Mouse (Mus musculus) heart, postnatal 10 days (tissue): Measurements from ENCODE around the gene Stx7. TPM values are rescaled to one million over a fixed set of nuclear protein-coding genes. Genes with fewer than 3 reads are reported as not detected.

Experiments used
- DNase-seq, 2 experiments: peaks; one replicate each; pipeline ENCODE4 v3.0.0; 2021
- intact Hi-C: fragments of 180-260 bp; cut with DNase I; formaldehyde crosslinking; loops from one replicate; pipeline ENCODE4 v1.15.1; 2025
- total RNA-seq, 2 experiments: library from RNA; stranded (reverse); gene quantifications; 2 replicates each; pipeline ENCODE4 v1.2.3; 2021

Stx7 gene
- total RNA-seq, 2 experiments from 2014 or later = 44.9 to 54.6 TPM

GRCm38 (mm10) chr10:24165526-24166055 is 16.5 kb downstream of the Stx7 start:
- intact Hi-C loops = no loop called here
- DNase-seq = no peak

DNA sequence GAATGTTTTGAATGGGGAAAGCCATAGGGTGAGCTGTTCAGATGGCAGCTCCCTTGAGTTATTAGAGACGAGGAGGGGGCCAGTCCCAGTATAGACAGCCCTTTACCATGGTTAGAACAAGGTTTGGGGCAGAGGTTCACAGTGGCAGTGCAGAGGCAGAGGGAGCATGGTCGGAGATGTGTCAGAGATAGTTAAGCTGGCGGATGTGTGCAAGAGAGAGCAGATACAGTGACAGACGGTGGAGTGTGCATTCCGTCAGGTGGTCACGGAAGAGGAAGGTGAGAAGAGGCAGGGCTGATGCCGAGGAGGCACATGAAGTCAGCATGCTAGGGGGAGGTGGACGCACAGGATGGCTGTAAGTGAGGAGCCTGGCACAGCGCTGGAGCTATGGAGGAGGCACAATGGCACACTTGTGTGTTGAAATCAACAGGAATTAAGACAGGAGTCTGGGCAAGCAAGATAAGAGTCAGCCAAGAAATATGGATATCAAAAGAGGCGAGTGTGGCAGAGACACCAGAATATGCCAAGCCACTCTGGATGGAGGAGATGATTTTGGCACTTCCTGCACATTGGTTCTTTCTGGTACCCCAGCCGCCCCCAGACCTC is 19.0 kb downstream of the Stx7 start:
- DNase-seq = no peak
- intact Hi-C loops = no loop called here

GRCm38 (mm10) chr10:24168854-24169253 is 19.8 kb downstream of the Stx7 start:
- no peak for DNase-seq
- intact Hi-C loops = no loop called here

GRCm38 (mm10) chr10:24171906-24172459 is 22.9 kb downstream of the Stx7 start:
- no peak for DNase-seq
- intact Hi-C loops = loop anchor here (10.0 kb wide), 1 partner anchor 453 kb away; no protein-coding TSS in a partner anchor

DNA sequence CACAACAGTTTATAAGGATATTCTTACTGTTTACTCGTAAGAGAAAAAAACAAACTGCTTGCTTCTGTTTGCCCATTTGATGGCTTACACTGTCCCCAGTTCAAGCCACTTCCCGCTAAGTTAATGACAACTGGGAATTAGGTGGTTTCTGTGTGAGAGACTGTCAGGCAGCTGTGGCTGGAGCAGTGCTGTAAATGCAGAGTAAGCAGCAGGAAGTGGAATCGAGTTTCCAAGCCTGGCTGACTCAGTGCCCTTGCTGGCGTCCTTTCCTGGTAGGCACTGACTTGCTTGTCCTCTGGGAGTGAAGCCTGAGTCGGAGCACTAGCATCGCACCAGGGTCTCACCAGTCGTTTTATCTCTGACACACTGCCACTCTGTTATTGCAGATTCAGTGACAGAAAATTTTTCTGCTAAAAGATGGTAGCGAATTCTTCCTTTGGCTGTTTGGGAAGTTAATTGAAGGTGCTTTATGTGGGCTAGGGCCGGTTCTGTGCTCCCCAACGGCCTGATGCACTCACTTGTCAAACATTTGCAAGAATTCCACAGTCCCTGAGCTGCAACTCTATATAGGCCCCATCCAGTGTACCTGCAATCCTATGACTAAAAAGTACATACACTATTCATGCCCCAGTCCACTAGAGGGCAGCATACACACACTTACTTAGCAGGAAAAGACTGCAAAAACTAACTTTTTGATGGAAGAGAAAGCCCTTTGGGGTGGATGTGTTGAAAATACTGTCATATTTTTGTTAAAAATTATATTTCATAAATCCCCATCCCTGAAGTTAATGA is 24.3 kb downstream of the Stx7 start:
- intact Hi-C loops = loop anchor here (1.0 to 10.0 kb wide), 2 partner anchors 125 to 451 kb away; no protein-coding TSS in a partner anchor
- DNase-seq = peak; percentile 42 to 79

DNA sequence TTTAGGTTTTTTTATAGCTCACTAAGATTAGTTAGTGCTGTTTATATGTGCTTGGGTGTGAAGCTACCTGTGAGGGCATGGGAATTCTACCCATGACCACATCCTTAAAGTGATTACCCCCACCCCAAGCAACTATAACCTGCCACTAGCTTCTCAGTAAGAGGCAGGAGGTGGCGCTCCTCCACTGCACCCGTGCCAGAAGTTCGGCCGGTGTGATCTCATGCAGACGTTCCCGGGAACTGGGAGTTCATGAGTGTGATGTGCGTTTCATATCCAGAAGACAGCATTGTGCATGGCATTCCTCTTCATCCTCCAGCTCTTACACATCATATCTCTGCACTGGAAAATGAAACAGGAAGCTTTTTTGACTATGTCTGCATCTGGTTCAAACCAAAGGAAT is 41.3 kb downstream of the Stx7 start:
- intact Hi-C loops = loop anchor here (5.0 kb wide), 1 partner anchor 437 kb away; no protein-coding TSS in a partner anchor
- DNase-seq = peak in 1 of 2 experiments; percentile 28

DNA sequence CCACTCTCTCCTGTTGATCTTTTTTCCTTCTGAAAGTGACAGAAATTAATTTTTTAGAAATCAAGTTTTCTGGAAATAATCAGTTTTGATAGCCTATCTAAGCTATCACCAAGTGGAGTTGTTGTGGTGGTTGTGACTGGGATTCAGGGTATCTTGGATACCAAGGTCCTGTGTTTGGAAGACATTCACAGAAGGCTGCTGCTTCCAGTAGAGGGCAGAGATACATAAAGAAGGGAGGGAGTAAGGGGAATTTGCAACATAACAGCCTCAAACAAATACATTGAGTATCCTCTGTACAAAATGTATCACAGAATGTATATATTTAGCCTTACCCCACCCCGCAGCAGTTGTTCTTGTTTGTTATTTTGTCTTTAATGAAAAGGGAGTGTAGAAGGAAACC is 42.9 kb downstream of the Stx7 start:
- intact Hi-C loops = loop anchor here (1.0 to 5.0 kb wide), 2 partner anchors 106 to 435 kb away; no protein-coding TSS in a partner anchor
- DNase-seq = peak in 1 of 2 experiments; percentile 12

GRCm38 (mm10) chr10:24199303-24199702 is 50.2 kb downstream of the Stx7 start:
- no peak for DNase-seq
- intact Hi-C loops = no loop called here

GRCm38 (mm10) chr10:24200099-24200498 is 51.0 kb downstream of the Stx7 start:
- intact Hi-C loops = no loop called here
- no peak for DNase-seq

DNA sequence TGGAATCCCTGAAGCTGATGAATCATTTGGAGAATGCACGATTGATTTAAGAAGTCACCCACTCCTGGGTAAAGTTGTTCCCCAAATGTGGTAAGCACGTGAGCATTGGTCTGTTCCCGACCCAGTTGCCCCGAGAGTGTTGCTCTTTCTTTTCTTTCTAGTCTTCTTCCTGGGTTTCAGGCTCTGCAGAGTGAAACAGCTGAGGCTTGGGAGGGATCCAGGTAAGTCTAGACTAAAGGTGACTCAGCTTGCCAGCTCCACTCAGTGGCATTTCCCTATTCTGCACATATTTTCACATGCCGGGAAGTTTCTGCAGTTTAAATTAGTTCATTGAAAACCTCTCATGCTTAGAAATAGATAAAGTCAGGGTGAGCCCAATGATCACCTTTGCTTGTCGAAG is 61.0 kb downstream of the Stx7 start:
- DNase-seq = no peak
- intact Hi-C loops = no loop called here

DNA sequence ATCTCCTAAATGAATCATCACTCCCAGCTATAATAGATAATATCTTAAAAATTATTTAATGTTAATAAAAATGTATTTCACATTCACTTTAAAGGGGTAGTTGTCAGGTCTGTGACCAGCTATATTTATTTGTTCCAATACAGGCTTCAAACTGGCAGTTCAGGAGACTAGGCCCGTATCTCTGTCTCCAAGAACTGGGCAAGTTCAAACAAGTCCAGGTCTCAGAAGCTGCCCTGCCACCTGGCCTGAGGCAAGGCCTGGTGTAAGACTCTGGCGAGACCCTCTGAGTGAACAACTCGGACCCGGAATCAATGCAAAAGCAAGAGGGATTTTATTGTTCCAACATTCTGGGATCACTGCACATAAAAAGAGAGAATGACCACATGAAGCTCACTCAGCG is 64.2 kb downstream of the Stx7 start:
- DNase-seq = no peak
- intact Hi-C loops = no loop called here

DNA sequence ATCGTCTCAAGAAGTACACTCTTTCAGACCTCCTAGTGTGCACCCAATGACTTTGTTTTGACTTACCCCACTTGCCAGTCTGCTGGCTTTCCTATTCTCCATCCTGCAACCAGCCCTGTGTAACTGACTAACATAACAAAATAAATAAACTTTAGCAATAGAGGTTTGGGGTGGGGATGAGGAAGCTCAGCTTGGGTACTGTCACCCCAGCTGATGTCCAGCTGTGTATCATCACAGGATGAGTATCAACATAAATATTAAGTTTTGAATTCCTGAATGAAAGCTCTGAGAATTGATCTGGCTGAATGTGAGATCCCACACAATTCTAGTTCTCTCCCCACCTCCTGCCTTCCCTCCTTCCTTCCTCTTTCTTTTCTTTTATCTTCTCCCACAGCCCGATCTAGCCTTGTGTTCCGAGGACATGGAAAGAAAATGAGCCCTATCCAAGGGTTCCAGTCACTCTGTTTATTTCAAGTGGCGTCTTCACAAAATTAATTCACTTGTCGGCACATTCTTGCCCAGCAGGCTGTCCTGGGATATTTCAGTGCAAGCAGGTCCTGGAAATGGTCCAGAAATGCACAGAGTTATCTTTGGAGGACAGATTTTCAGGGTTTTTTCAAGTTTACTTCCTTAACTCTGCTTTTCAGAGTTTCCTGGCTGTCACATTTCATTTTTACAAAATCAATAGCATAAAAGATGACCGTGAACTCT is 68.6 kb downstream of the Stx7 start:
- no peak for DNase-seq
- intact Hi-C loops = no loop called here

- DNase-seq = no peak
- intact Hi-C loops = no loop called here
These were observed 71.8 kb downstream of the Stx7 start for GRCm38 (mm10) chr10:24220931-24221330.

DNA sequence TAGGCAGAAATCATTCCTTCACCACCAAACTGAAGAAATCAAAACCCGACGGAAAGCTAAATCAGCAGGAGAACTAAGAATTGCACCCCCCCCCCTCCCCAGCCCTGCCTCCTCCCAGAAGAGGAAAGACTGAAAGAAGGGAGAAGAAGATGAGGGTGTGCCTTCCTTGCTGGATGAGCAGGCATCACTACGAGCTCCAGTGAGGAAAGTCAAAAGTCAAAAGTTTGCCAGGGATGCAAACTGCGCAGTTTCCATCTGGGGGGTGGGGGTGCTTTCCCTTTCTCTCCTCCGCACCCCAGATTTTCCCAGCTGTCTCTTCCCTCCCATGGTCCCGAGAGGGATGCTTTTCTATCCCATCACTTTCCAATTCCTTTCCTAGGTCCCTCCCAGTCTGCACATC is 73.8 kb downstream of the Stx7 start:
- intact Hi-C loops = no loop called here

DNA sequence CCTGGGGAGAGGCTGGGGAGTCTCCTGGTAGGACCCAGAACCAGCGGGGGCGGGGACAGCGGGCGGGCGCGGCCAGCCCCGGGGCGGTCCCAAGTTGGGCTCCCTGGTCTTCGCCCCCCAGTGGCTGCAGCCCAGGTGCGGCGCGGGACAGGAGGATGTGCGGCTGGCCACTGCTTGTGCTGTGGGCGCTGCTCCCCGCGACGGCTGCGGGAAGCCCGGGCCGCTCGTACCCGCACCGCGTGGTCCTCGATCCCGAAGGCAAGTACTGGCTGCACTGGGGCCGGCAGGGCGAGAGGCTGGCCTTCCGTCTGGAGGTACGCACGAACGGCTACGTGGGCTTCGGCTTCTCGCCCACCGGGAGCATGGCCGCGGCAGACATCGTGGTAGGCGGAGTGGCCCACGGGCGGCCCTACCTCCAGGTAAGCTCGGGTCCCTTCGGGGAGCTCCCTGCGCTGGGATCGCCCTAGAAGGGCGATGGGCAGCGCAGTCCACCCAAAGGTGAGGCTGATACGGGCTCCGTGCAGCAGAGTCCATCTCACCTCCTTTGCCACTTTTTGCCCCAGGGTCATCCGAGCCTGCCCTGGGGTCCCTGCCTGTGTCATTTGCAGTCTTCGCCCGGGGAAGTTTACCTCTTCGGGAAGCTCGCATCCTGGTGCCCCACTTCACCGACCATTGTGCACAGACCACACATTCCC is 74.5 kb downstream of the Stx7 start, which contains the start of gene Moxd1:
TSS of gene Moxd1 (plus strand) at position 69 of the 695 bp plus-strand sequence.
- peak; percentile 11 to 30 for DNase-seq
- intact Hi-C loops = no loop called here

More for the DNA sequence above, 73.8 kb downstream of the Stx7 start:
- DNase-seq = no peak

DNA sequence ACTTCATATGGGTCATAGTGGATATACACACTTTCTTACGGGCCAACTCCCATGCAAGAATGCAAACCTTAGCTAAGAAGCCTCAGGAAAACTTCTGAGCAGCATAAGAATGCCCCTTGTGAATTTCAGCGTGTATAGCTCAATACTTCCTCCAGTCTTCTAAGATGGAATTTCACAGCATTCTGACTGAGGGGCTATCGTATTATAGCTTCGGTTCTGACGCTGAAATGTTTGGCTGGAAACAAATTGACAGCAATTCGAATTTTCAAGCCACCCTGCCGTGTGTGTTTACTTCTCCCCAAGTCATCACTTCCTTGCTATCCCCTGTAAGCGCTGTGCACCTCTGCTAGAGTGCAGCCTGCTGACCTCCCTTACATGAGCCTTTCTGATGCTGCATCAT is 75.5 kb downstream of the Stx7 start:
- DNase-seq = no peak
- intact Hi-C loops = no loop called here

GRCm38 (mm10) chr10:24228318-24229183 is 79.4 kb downstream of the Stx7 start:
- no peak for DNase-seq
- intact Hi-C loops = no loop called here

- intact Hi-C loops = no loop called here
These were observed 83.2 kb downstream of the Stx7 start for GRCm38 (mm10) chr10:24232281-24232680.

More at GRCm38 (mm10) chr10:24232281-24232680, 83.2 kb downstream of the Stx7 start:
- DNase-seq = no peak
